Comparison of ENCODE assay signal across 8 mouse cellular contexts in the genomic region with DNA sequence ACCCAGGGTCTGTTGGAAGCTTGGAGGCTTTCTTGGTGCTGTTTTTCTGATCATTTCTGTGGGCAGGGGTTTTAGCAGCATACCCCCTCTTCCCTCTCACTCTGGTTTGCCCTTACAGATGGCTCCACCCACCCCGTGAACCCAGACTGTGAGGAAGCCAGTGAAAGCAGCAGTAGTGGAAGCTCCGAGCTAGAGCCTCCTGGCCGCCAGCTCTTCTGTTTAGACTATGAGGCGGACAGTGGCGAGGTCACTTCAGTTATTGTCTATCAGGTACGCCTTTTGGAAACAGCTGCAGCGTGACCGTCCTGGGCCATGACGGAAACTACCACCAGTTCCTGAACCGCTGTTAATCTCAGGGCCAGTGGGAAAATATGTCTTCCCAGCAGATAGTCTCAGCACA. TPM values are rescaled to one million over a fixed set of nuclear protein-coding genes. Genes with fewer than 3 reads are reported as not detected.
DNase-seq lines count a peak whose midpoint lies in the region; ATAC-seq and TF ChIP-seq lines count a peak whose summit lies in the region.

No protein-coding gene starts in this region.

- no peak for TF ChIP-seq CTCF in cortical plate, adult 2 months (IDR thresholded peaks at IDR 0.05; ENCODE audit: extremely low read depth, insufficient read depth, low read length)
- no peak for TF ChIP-seq CTCF in liver, postnatal 0 days (IDR thresholded peaks at IDR 0.05; ENCODE audit: low read depth)

- no peak for DNase-seq in heart, postnatal 14 days
- no peak for DNase-seq in hindbrain, embryonic 14.5 days (ENCODE audit: low spot score)
- DNase-seq in liver, postnatal 0 days = no peak
- DNase-seq in c-Kit-positive CD71-positive TER-119-positive erythroid progenitor cells, embryonic 14.5 days (ENCODE audit: low spot score) = no peak
- no peak for DNase-seq in thymus, postnatal 0 days (ENCODE audit: low spot score)

- H3K4me1 ChIP-seq in heart, embryonic 11.5 days (ENCODE audit: control insufficient read depth, insufficient read depth, low read length) = peaks cover 26% of the 10 kb centered on the region
- H3K4me1 ChIP-seq in cortical plate, adult 2 months (ENCODE audit: control insufficient read depth, insufficient read depth, low read length) = peaks cover 15% of the 10 kb centered on the region
- H3K4me1 ChIP-seq in hindbrain, embryonic 14.5 days (replicated peaks; ENCODE audit: control insufficient read depth, insufficient read depth, low read length) = peaks cover 30% of the 10 kb centered on the region
- H3K4me1 ChIP-seq in liver, postnatal 0 days (ENCODE audit: insufficient read depth) = peaks cover 67% of the 10 kb centered on the region

- H3K36me3 ChIP-seq in heart, embryonic 11.5 days (ENCODE audit: control insufficient read depth, insufficient read depth, low read length) = peaks cover 7% of the 10 kb centered on the region; the same call in 1 of the 2 replicates
- peaks cover 25% of the 10 kb centered on the region for H3K36me3 ChIP-seq in hindbrain, embryonic 14.5 days (replicated peaks; ENCODE audit: control insufficient read depth, insufficient read depth)
- H3K36me3 ChIP-seq in liver, postnatal 0 days (replicated peaks; ENCODE audit: insufficient read depth, low read length) = peaks cover 24% of the 10 kb centered on the region

- WGBS in heart, embryonic 11.5 days (ENCODE audit: insufficient replicate concordance) = 72% methylated on average over 10 of the region's 10 CpGs
- WGBS in hindbrain, embryonic 14.5 days = 81% methylated on average over 10 of the region's 10 CpGs
- WGBS in liver, postnatal 0 days (ENCODE audit: insufficient replicate concordance) = 53% methylated on average over 10 of the region's 10 CpGs

- TF ChIP-seq POLR2A in cortical plate, adult 2 months (IDR thresholded peaks at IDR 0.05; ENCODE audit: extremely low read depth, insufficient read depth, low read length) = no peak

- no peak for TF ChIP-seq EP300 in liver, postnatal 0 days (IDR thresholded peaks at IDR 0.05; ENCODE audit: low read depth)

- no peaks in the 10 kb centered on the region for H3K27me3 ChIP-seq in heart, embryonic 11.5 days (ENCODE audit: control insufficient read depth, insufficient read depth, low read length)
- peaks cover 3% of the 10 kb centered on the region; the same call in 1 of the 2 replicates for H3K27me3 ChIP-seq in hindbrain, embryonic 14.5 days (ENCODE audit: control insufficient read depth, insufficient read depth, low read length)
- H3K27me3 ChIP-seq in liver, postnatal 0 days (ENCODE audit: insufficient read depth, low read length) = no peaks in the 10 kb centered on the region

- peak overlapping the region; percentile 79; the same call in 1 of the 2 replicates for H3K4me2 ChIP-seq in heart, embryonic 11.5 days
- H3K4me2 ChIP-seq in hindbrain, embryonic 14.5 days (replicated peaks) = peak overlapping the region; percentile 78
- H3K4me2 ChIP-seq in liver, postnatal 0 days (ENCODE audit: low read depth, low read length) = peak overlapping the region; percentile 78

- no peak for ATAC-seq in heart, embryonic 11.5 days (replicated peaks; ENCODE audit: insufficient number of reproducible peaks, low FRiP score, low TSS enrichment)
- no peak for ATAC-seq in hindbrain, embryonic 14.5 days (ENCODE audit: low FRiP score)
- no peak for ATAC-seq in liver, postnatal 0 days
- no peak for ATAC-seq in erythroid progenitor cell, adult 5-6 weeks (replicated peaks; ENCODE audit: low FRiP score, poor library complexity, severe bottlenecking)

- H3K9me3 ChIP-seq in heart, embryonic 11.5 days (replicated peaks; ENCODE audit: control insufficient read depth, low read length) = no peaks in the 10 kb centered on the region
- no peaks in the 10 kb centered on the region for H3K9me3 ChIP-seq in hindbrain, embryonic 14.5 days (ENCODE audit: control insufficient read depth, low read length)
- H3K9me3 ChIP-seq in liver, postnatal 0 days (ENCODE audit: low read length) = no peaks in the 10 kb centered on the region

- H3K27ac ChIP-seq in heart, embryonic 11.5 days (ENCODE audit: low read depth, low read length) = no peak overlapping the region
- H3K27ac ChIP-seq in cortical plate, adult 2 months (ENCODE audit: insufficient read depth, low read length) = no peak overlapping the region; the same call in 1 of the 2 replicates
- no peak overlapping the region for H3K27ac ChIP-seq in hindbrain, embryonic 14.5 days
- H3K27ac ChIP-seq in liver, postnatal 0 days (ENCODE audit: low read depth) = peak overlapping the region; percentile 81

- intact Hi-C loops in heart, postnatal 14 days (cut with DNase I) = loop anchor here (5.0 kb wide), 1 partner anchor 39 kb away; no protein-coding TSS in a partner anchor

- no peak overlapping the region for H3K4me3 ChIP-seq in heart, embryonic 11.5 days (ENCODE audit: low read depth, low read length)
- H3K4me3 ChIP-seq in cortical plate, adult 2 months (ENCODE audit: insufficient read depth, low read length) = peak overlapping the region; percentile 63; the same call in 1 of the 2 replicates
- H3K4me3 ChIP-seq in hindbrain, embryonic 14.5 days (replicated peaks; ENCODE audit: low read length) = peak overlapping the region; percentile 87; the same call in 1 of the 2 replicates
- H3K4me3 ChIP-seq in liver, postnatal 0 days (ENCODE audit: low read depth, low read length) = peak overlapping the region; percentile 53

- no peak overlapping the region for H3K9ac ChIP-seq in heart, embryonic 11.5 days (ENCODE audit: low read depth, low read length)
- peak overlapping the region; percentile 89; the same call in 1 of the 2 replicates for H3K9ac ChIP-seq in hindbrain, embryonic 14.5 days
- peak overlapping the region; percentile 74; the same call in 1 of the 2 replicates for H3K9ac ChIP-seq in liver, postnatal 0 days (replicated peaks)

RNA-seq across cellular contexts. Expression of a gene that starts 1.3 kb away (rescaled TPM):
- 12.9 and 17.4 TPM in 2 replicates for polyA plus RNA-seq in heart, embryonic 11.5 days (2014; fragmentation: Nextera tagmentation; extraction: Ambion mirVana)
- total RNA-seq in heart, postnatal 14 days (2021) = 10 to 100 TPM; 13.1 to 14.4 TPM
- 18.9 and 20.0 TPM in 2 replicates for polyA plus RNA-seq in cortical plate, adult 2 months (2012; rRNA removed)
- polyA plus RNA-seq in hindbrain, embryonic 14.5 days (2014; fragmentation: Nextera tagmentation; extraction: Ambion mirVana) = 13.7 and 15.9 TPM in 2 replicates
- 13.0 and 13.3 TPM in 2 replicates for polyA plus RNA-seq in liver, postnatal 0 days (2015; fragmentation: Nextera tagmentation; extraction: Ambion mirVana)
- 23.4 and 33.1 TPM in 2 replicates for total RNA-seq in erythroid progenitor cell, adult 5-6 weeks (2015; ENCODE audit: low replicate concordance)
- total RNA-seq in erythroid progenitor cell, adult 5-6 weeks (2017; ENCODE audit: low replicate concordance) = 21.6 and 29.3 TPM in 2 replicates
- 31.7 and 32.5 TPM in 2 replicates for polyA plus RNA-seq in thymus, postnatal 0 days (2015; fragmentation: Nextera tagmentation; extraction: Ambion mirVana)

RNA-seq across cellular contexts. Expression of a gene that starts 3.4 kb away (rescaled TPM):
- polyA plus RNA-seq in heart, embryonic 11.5 days (2014; fragmentation: Nextera tagmentation; extraction: Ambion mirVana) = 51.4 and 54.5 TPM in 2 replicates
- 10 to 100 TPM; 16.6 to 19.7 TPM for total RNA-seq in heart, postnatal 14 days (2021)
- polyA plus RNA-seq in cortical plate, adult 2 months (2012; rRNA removed) = 31.5 and 33.4 TPM in 2 replicates
- polyA plus RNA-seq in hindbrain, embryonic 14.5 days (2014; fragmentation: Nextera tagmentation; extraction: Ambion mirVana) = 54.3 and 58.2 TPM in 2 replicates
- 21.1 and 21.7 TPM in 2 replicates for polyA plus RNA-seq in liver, postnatal 0 days (2015; fragmentation: Nextera tagmentation; extraction: Ambion mirVana)
- 62.9 and 90.1 TPM in 2 replicates for total RNA-seq in erythroid progenitor cell, adult 5-6 weeks (2015; ENCODE audit: low replicate concordance)
- 63.4 and 92.7 TPM in 2 replicates for total RNA-seq in erythroid progenitor cell, adult 5-6 weeks (2017; ENCODE audit: low replicate concordance)
- 51.1 and 52.8 TPM in 2 replicates for polyA plus RNA-seq in thymus, postnatal 0 days (2015; fragmentation: Nextera tagmentation; extraction: Ambion mirVana)

RNA-seq across cellular contexts. Expression of a gene that starts 6.8 kb away (rescaled TPM):
- polyA plus RNA-seq in heart, embryonic 11.5 days (2014; fragmentation: Nextera tagmentation; extraction: Ambion mirVana) = 14.8 and 15.1 TPM in 2 replicates
- total RNA-seq in heart, postnatal 14 days (2021) = 10 to 100 TPM; 14.7 to 17.6 TPM
- 23.4 and 24.9 TPM in 2 replicates for polyA plus RNA-seq in cortical plate, adult 2 months (2012; rRNA removed)
- 24.5 and 26.8 TPM in 2 replicates for polyA plus RNA-seq in hindbrain, embryonic 14.5 days (2014; fragmentation: Nextera tagmentation; extraction: Ambion mirVana)
- 92.3 and 113 TPM in 2 replicates for polyA plus RNA-seq in liver, postnatal 0 days (2015; fragmentation: Nextera tagmentation; extraction: Ambion mirVana)
- 3.2 and 11.7 TPM in 2 replicates for total RNA-seq in erythroid progenitor cell, adult 5-6 weeks (2015; ENCODE audit: low replicate concordance)
- 0.61 TPM in 1 of 2 replicates, not detected in the other for total RNA-seq in erythroid progenitor cell, adult 5-6 weeks (2017; ENCODE audit: low replicate concordance)
- polyA plus RNA-seq in thymus, postnatal 0 days (2015; fragmentation: Nextera tagmentation; extraction: Ambion mirVana) = 1.6 and 1.9 TPM in 2 replicates

RNA-seq across cellular contexts. Expression of a gene that starts 18.3 kb away (rescaled TPM):
- polyA plus RNA-seq in heart, embryonic 11.5 days (2014; fragmentation: Nextera tagmentation; extraction: Ambion mirVana) = 95.4 and 107 TPM in 2 replicates
- total RNA-seq in heart, postnatal 14 days (2021) = 10 to 100 TPM; 45.5 to 46.5 TPM
- 73.6 and 83.5 TPM in 2 replicates for polyA plus RNA-seq in cortical plate, adult 2 months (2012; rRNA removed)
- 127 and 136 TPM in 2 replicates for polyA plus RNA-seq in hindbrain, embryonic 14.5 days (2014; fragmentation: Nextera tagmentation; extraction: Ambion mirVana)
- 61.0 and 63.2 TPM in 2 replicates for polyA plus RNA-seq in liver, postnatal 0 days (2015; fragmentation: Nextera tagmentation; extraction: Ambion mirVana)
- 68.5 and 96.0 TPM in 2 replicates for total RNA-seq in erythroid progenitor cell, adult 5-6 weeks (2015; ENCODE audit: low replicate concordance)
- 56.4 and 69.8 TPM in 2 replicates for total RNA-seq in erythroid progenitor cell, adult 5-6 weeks (2017; ENCODE audit: low replicate concordance)
- polyA plus RNA-seq in thymus, postnatal 0 days (2015; fragmentation: Nextera tagmentation; extraction: Ambion mirVana) = 135 and 138 TPM in 2 replicates

RNA-seq across cellular contexts. Expression of a gene that starts 31.9 kb away (rescaled TPM):
- polyA plus RNA-seq in heart, embryonic 11.5 days (2014; fragmentation: Nextera tagmentation; extraction: Ambion mirVana) = 55.3 and 59.2 TPM in 2 replicates
- 10 to 100 TPM; 48.8 to 54.0 TPM for total RNA-seq in heart, postnatal 14 days (2021)
- 10.7 and 11.0 TPM in 2 replicates for polyA plus RNA-seq in cortical plate, adult 2 months (2012; rRNA removed)
- 21.8 and 23.6 TPM in 2 replicates for polyA plus RNA-seq in hindbrain, embryonic 14.5 days (2014; fragmentation: Nextera tagmentation; extraction: Ambion mirVana)
- polyA plus RNA-seq in liver, postnatal 0 days (2015; fragmentation: Nextera tagmentation; extraction: Ambion mirVana) = 50.8 and 53.1 TPM in 2 replicates
- total RNA-seq in erythroid progenitor cell, adult 5-6 weeks (2015; ENCODE audit: low replicate concordance) = 85.1 and 98.0 TPM in 2 replicates
- total RNA-seq in erythroid progenitor cell, adult 5-6 weeks (2017; ENCODE audit: low replicate concordance) = 23.8 and 24.3 TPM in 2 replicates
- 24.7 and 29.0 TPM in 2 replicates for polyA plus RNA-seq in thymus, postnatal 0 days (2015; fragmentation: Nextera tagmentation; extraction: Ambion mirVana)
